Mouse (Mus musculus) spleen, embryonic (tissue): Measurements from ENCODE around the gene Ttc7b.

Experiments
- CTCF ChIA-PET: fragments of 350-600 bp; sonication (Branson Sonifier 250); formaldehyde crosslinking; loops from one replicate; lab custom pipeline; 2022; lab: Charles Lee

Gene Ttc7b

GRCm38 (mm10) chr12:100282025-100282885, 238.4 kb downstream of the Ttc7b start:
- CTCF ChIA-PET = interaction anchor here (1.7 kb wide), 1 partner anchor 79 kb away, joined by 3 read pairs; no protein-coding TSS in a partner anchor

- CTCF ChIA-PET = no interaction called here
Observed at GRCm38 (mm10) chr12:100280972-100281794, 239.4 kb downstream of the Ttc7b start.

- CTCF ChIA-PET = interaction anchor here (0.6 kb wide), 1 partner anchor 824 kb away, joined by 3 read pairs; no protein-coding TSS in a partner anchor
Observed at GRCm38 (mm10) chr12:100279898-100280297, 240.7 kb downstream of the Ttc7b start.

GRCm38 (mm10) chr12:100278358-100278757, 242.3 kb downstream of the Ttc7b start:
- CTCF ChIA-PET = no interaction called here

- CTCF ChIA-PET = no interaction called here
Observed at GRCm38 (mm10) chr12:100277534-100277905, 243.1 kb downstream of the Ttc7b start.

GRCm38 (mm10) chr12:100276607-100277533, 243.8 kb downstream of the Ttc7b start:
- CTCF ChIA-PET = no interaction called here

- CTCF ChIA-PET = no interaction called here
Observed at GRCm38 (mm10) chr12:100275850-100276249, 244.8 kb downstream of the Ttc7b start.

- CTCF ChIA-PET = no interaction called here
Observed at GRCm38 (mm10) chr12:100273033-100273432, 247.6 kb downstream of the Ttc7b start.

- CTCF ChIA-PET = no interaction called here
Observed at GRCm38 (mm10) chr12:100269967-100270662, 250.5 kb downstream of the Ttc7b start.

GRCm38 (mm10) chr12:100268011-100268410, 252.6 kb downstream of the Ttc7b start:
- CTCF ChIA-PET = interaction anchor here (0.6 kb wide), 1 partner anchor 21 kb away, joined by 3 read pairs; no protein-coding TSS in a partner anchor

GRCm38 (mm10) chr12:100265546-100266309, 254.9 kb downstream of the Ttc7b start:
- CTCF ChIA-PET = interaction anchor here (0.7 kb wide), 1 partner anchor 161 kb away, joined by 5 read pairs; no protein-coding TSS in a partner anchor

- CTCF ChIA-PET = interaction anchor here (0.7 kb wide), 1 partner anchor 161 kb away, joined by 5 read pairs; no protein-coding TSS in a partner anchor
Observed at GRCm38 (mm10) chr12:100264941-100265340, 255.7 kb downstream of the Ttc7b start.

GRCm38 (mm10) chr12:100262846-100263245, 257.8 kb downstream of the Ttc7b start:
- CTCF ChIA-PET = no interaction called here

- CTCF ChIA-PET = no interaction called here
Observed at GRCm38 (mm10) chr12:100261761-100262160, 258.9 kb downstream of the Ttc7b start.

GRCm38 (mm10) chr12:100260151-100260550, 260.5 kb downstream of the Ttc7b start:
- CTCF ChIA-PET = no interaction called here

GRCm38 (mm10) chr12:100257779-100258178, 262.8 kb downstream of the Ttc7b start:
- CTCF ChIA-PET = no interaction called here

GRCm38 (mm10) chr12:100255441-100255949, 265.1 kb downstream of the Ttc7b start:
- CTCF ChIA-PET = no interaction called here

- CTCF ChIA-PET = interaction anchor here (0.6 kb wide), 1 partner anchor 720 kb away, joined by 3 read pairs; no protein-coding TSS in a partner anchor
Observed at GRCm38 (mm10) chr12:100254471-100254870, 266.2 kb downstream of the Ttc7b start.
